Mouse (Mus musculus): Measurements from ENCODE around the gene Wdr93. TPM values are rescaled to one million over a fixed set of nuclear protein-coding genes. Genes with fewer than 3 reads are reported as not detected.
"Not testable (repeated sequence)": the region's sequence is repeated elsewhere in the genome, so short reads cannot be mapped to it uniquely, and the experiment has no call there.

The Wdr93 gene
- polyA plus RNA-seq, 1 experiment from 2014 or later = 0.33 TPM

GRCm38 (mm10) chr7:79781826-79782515, 39.0 kb downstream of the Wdr93 start:
- no peaks in the 10 kb centered on the region for H3K27me3 ChIP-seq
- H3K27ac ChIP-seq = no peak overlapping the region
- H3K36me3 ChIP-seq = no peaks in the 10 kb centered on the region
- no peaks in the 10 kb centered on the region for H3K9me3 ChIP-seq (replicated peaks)
- no peak for ATAC-seq (replicated peaks; ENCODE audit: insufficient number of reproducible peaks, insufficient read depth, low FRiP score, low read depth)
- no peak overlapping the region for H3K4me3 ChIP-seq
- WGBS = 75% methylated on average over 11 of the region's 11 CpGs
- no peak overlapping the region for H3K9ac ChIP-seq
- H3K4me2 ChIP-seq = no peak overlapping the region
- peaks cover 15% of the 10 kb centered on the region for H3K4me1 ChIP-seq (replicated peaks)

DNA sequence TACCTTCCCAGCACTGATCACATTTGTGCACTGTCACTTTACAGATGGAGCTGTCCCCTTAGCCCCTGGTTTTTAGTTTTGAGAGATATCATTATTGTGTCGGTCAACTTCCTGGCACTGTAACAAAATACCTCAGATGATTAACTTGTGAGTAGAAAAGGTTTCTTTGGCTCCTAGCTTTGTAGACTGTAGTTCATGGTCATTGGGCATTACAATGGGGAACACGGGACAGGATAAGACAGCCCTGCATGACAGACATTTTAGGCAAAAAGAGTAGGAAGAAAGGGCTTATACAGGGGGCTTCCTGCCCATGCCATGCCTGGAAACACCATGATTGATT, 39.5 kb downstream of the Wdr93 start:
- no peaks in the 10 kb centered on the region for H3K36me3 ChIP-seq
- no peak overlapping the region for H3K9ac ChIP-seq
- no peak for ATAC-seq (replicated peaks; ENCODE audit: insufficient number of reproducible peaks, insufficient read depth, low FRiP score, low read depth)
- no peak overlapping the region for H3K4me3 ChIP-seq
- H3K27ac ChIP-seq = no peak overlapping the region
- peaks cover 15% of the 10 kb centered on the region for H3K4me1 ChIP-seq (replicated peaks)
- H3K4me2 ChIP-seq = no peak overlapping the region
- no peaks in the 10 kb centered on the region for H3K9me3 ChIP-seq (replicated peaks)
- H3K27me3 ChIP-seq = peaks cover 4% of the 10 kb centered on the region
- 73% methylated on average over 2 of the region's 2 CpGs for WGBS

GRCm38 (mm10) chr7:79786295-79786694, 43.3 kb downstream of the Wdr93 start:
- Histone ChIP-seq H3K4me2 (no peak overlapping the region), H3K9me3 (replicated peaks) (no peaks in the 10 kb centered on the region), H3K9ac (no peak overlapping the region), H3K27ac (no peak overlapping the region), H3K36me3 (no peaks in the 10 kb centered on the region), H3K4me1 (replicated peaks) (peaks cover 7% of the 10 kb centered on the region), H3K4me3 (no peak overlapping the region), H3K27me3 (peaks cover 31% of the 10 kb centered on the region)
- peak; percentile 12; the same call in 1 of the 2 replicates for ATAC-seq (replicated peaks; ENCODE audit: insufficient number of reproducible peaks, insufficient read depth, low FRiP score, low read depth)
- WGBS = 16% methylated on average over 6 of the region's 6 CpGs

GRCm38 (mm10) chr7:79789812-79790211, 46.8 kb downstream of the Wdr93 start:
- H3K9me3 ChIP-seq (replicated peaks); H3K9ac ChIP-seq; H3K4me3 ChIP-seq; H3K4me2 ChIP-seq; H3K27ac ChIP-seq; H3K36me3 ChIP-seq; ATAC-seq (replicated peaks; ENCODE audit: insufficient number of reproducible peaks, insufficient read depth, low FRiP score, low read depth): not testable (repeated sequence)
- Histone ChIP-seq H3K4me1 (replicated peaks) (peaks cover 21% of the 10 kb centered on the region), H3K27me3 (peaks cover 65% of the 10 kb centered on the region)
- 54% methylated on average over 2 of the region's 2 CpGs for WGBS

DNA sequence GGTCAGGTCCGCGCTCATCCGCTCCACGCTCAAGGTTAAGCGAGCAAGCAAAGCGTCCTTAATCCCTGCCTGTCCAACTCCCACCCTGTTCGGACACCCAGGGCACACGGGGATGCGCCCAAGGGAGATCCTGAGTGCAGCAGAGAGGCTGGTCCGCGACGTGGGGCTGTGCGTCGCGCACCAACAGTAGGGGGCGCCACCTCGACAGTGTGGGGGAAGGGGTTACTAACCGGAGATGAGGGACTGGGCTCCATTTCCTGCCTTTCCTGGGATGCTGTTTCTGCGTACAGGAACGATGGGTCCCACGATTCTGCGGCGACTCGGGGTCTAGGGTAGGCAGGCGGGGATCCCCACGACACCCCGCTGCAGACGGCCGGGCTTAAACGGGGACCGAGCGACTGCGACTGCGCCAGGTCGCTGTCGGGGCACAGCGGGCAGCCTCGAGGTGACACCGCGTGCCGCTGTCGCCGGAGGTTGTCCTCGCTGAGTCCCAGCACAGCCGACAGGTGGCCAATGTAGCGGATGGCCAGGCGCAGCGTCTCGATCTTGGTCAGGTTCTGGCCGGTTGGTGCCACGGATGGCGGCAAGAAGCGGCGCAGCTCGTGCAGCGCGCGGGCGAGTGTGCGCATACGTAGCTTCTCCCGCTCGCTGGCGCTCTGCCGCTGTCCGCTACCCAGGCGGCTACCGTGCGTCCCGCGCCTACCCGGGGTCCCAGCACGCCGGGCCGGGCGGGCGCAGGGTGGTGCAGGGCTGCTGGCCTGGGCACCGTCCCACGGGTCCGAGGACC, 49.9 kb downstream of the Wdr93 start:
- no peak overlapping the region for H3K27ac ChIP-seq
- H3K4me1 ChIP-seq (replicated peaks) = peaks cover 16% of the 10 kb centered on the region
- H3K27me3 ChIP-seq = peaks cover 71% of the 10 kb centered on the region
- H3K9me3 ChIP-seq (replicated peaks) = no peaks in the 10 kb centered on the region
- peak overlapping the region; percentile 80 for H3K4me2 ChIP-seq
- H3K36me3 ChIP-seq = no peaks in the 10 kb centered on the region
- ATAC-seq (replicated peaks; ENCODE audit: insufficient number of reproducible peaks, insufficient read depth, low FRiP score, low read depth) = peak; percentile 50; the same call in 1 of the 2 replicates
- H3K4me3 ChIP-seq = peak overlapping the region; percentile 48
- 1% methylated on average over 80 of the region's 80 CpGs for WGBS
- peak overlapping the region; percentile 46 for H3K9ac ChIP-seq

DNA sequence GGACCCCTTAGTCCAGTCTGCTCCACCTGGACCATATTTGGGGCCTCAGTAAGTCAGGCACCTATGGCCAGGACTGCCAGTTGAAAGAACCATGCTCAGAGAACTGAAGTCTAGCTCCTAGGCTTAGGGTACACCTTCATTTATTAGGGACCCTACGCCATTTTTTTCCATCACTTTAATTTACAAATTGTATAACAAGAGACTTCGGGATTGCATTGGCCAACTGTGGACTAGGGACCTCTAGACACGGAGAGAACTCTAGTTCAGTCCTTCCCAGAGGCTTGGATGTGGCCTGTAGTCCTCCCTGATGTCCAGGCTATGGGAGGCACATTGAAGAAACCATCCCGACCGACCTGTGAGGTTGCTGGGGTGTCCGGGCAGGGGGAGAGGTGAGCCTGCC, 50.7 kb downstream of the Wdr93 start, which contains the start of gene Mesp1:
Gene Mesp1 (minus strand): TSS at position 101 of the 400 bp plus-strand sequence.
- Histone ChIP-seq H3K4me3 (peak within 1 kb of the TSS; percentile 48), H3K27ac (no peak within 1 kb of the TSS), H3K9me3 (replicated peaks) (no peaks in the 10 kb centered on the region), H3K36me3 (no peaks in the 10 kb centered on the region), H3K9ac (peak within 1 kb of the TSS; percentile 46), H3K27me3 (peaks cover 74% of the 10 kb centered on the region), H3K4me2 (peak within 1 kb of the TSS; percentile 80), H3K4me1 (replicated peaks) (peaks cover 16% of the 10 kb centered on the region)
- 73% methylated on average over 6 of the region's 6 CpGs for WGBS
- no peak for ATAC-seq (replicated peaks; ENCODE audit: insufficient number of reproducible peaks, insufficient read depth, low FRiP score, low read depth)

DNA sequence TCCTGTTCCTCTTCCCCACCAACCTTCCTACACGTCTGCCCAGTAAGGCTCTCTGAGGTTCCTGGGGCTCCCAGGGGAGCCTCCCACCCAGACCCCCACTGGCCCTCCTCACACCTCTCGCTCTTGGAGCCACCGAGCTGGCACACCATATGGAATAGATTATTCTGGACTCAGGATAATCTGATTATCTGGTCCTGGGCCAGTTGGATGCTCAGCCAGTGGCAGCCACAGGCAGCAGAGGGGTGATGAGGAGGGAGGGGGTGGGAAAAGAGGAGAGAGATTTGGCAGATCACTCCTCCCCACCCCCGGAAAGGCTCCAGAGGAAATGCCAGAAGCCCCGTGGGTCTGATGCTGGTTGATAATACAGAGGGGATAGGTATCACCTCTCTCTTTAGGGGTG, 55.6 kb downstream of the Wdr93 start:
- H3K4me3 ChIP-seq = no peak overlapping the region
- H3K9ac ChIP-seq = no peak overlapping the region
- H3K4me1 ChIP-seq (replicated peaks) = no peaks in the 10 kb centered on the region
- no peak for ATAC-seq (replicated peaks; ENCODE audit: insufficient number of reproducible peaks, insufficient read depth, low FRiP score, low read depth)
- no peaks in the 10 kb centered on the region for H3K9me3 ChIP-seq (replicated peaks)
- H3K27ac ChIP-seq = no peak overlapping the region
- no peak overlapping the region for H3K4me2 ChIP-seq
- WGBS = 21% methylated on average over 5 of the region's 5 CpGs
- H3K27me3 ChIP-seq = peaks cover 45% of the 10 kb centered on the region
- H3K36me3 ChIP-seq = no peaks in the 10 kb centered on the region

DNA sequence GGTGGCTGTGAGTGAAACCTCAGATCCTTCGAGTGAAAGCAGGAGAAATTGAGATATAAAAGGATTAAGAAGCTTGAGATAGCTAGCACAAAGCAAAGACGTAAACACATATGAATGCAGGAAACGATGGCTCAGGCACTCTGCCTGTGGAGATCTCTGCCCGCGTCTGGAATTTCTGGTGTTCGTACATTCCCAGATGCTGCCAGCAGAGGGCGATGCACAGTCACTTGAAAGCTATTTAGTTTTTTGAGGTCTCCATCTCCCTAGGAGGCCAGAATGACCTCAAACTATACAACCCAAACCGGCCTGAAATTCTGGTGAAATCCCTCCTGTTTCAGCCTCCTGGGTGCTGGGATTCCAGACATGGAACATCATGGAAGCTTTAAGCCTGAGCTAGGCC, 56.1 kb downstream of the Wdr93 start:
- H3K27ac ChIP-seq = no peak overlapping the region
- H3K4me2 ChIP-seq = no peak overlapping the region
- no peak overlapping the region for H3K9ac ChIP-seq
- no peak overlapping the region for H3K4me3 ChIP-seq
- no peaks in the 10 kb centered on the region for H3K9me3 ChIP-seq (replicated peaks)
- peaks cover 40% of the 10 kb centered on the region for H3K27me3 ChIP-seq
- peaks cover 4% of the 10 kb centered on the region for H3K4me1 ChIP-seq (replicated peaks)
- no peaks in the 10 kb centered on the region for H3K36me3 ChIP-seq
- 2% methylated on average over 8 of the region's 8 CpGs for WGBS
- no peak for ATAC-seq (replicated peaks; ENCODE audit: insufficient number of reproducible peaks, insufficient read depth, low FRiP score, low read depth)

DNA sequence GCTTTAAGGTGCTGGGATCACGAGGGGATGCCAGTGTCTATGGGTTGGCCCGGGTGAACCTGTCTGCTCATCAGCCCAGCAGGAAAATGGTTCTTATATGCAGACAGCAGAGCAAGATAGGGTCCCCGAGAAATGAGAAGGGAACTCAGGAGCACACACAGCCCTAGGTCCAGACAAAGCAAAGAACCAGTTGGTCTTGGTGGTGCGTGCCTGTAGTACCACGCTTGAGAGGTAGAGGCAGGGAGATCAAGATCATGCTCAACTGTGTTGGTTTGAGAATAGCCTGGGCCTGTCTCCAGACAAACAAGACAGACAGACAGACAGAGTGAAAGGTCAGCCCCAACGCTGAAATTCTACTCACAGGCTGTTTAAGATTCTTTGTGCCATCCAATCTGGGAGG, 56.5 kb downstream of the Wdr93 start:
- 56% methylated on average over 6 of the region's 6 CpGs for WGBS

GRCm38 (mm10) chr7:79800336-79800735, 57.4 kb downstream of the Wdr93 start:
- Histone ChIP-seq H3K4me2 (no peak overlapping the region), H3K4me1 (replicated peaks) (peaks cover 7% of the 10 kb centered on the region), H3K27ac (no peak overlapping the region), H3K27me3 (peaks cover 30% of the 10 kb centered on the region), H3K9me3 (replicated peaks) (no peaks in the 10 kb centered on the region), H3K4me3 (no peak overlapping the region), H3K36me3 (no peaks in the 10 kb centered on the region), H3K9ac (no peak overlapping the region)
- no peak for ATAC-seq (replicated peaks; ENCODE audit: insufficient number of reproducible peaks, insufficient read depth, low FRiP score, low read depth)
- 72% methylated on average over 4 of the region's 4 CpGs for WGBS

More for the DNA sequence above, 56.5 kb downstream of the Wdr93 start:
- H3K4me1 ChIP-seq (replicated peaks) = peaks cover 7% of the 10 kb centered on the region
- H3K4me3 ChIP-seq = no peak overlapping the region
- H3K27me3 ChIP-seq = peaks cover 36% of the 10 kb centered on the region
- H3K4me2 ChIP-seq = no peak overlapping the region
- H3K9me3 ChIP-seq (replicated peaks) = no peaks in the 10 kb centered on the region
- H3K9ac ChIP-seq = no peak overlapping the region
- no peak overlapping the region for H3K27ac ChIP-seq
- no peaks in the 10 kb centered on the region for H3K36me3 ChIP-seq
- no peak for ATAC-seq (replicated peaks; ENCODE audit: insufficient number of reproducible peaks, insufficient read depth, low FRiP score, low read depth)

- Histone ChIP-seq H3K9ac (no peak overlapping the region), H3K27me3 (peaks cover 23% of the 10 kb centered on the region), H3K4me2 (no peak overlapping the region), H3K4me3 (no peak overlapping the region), H3K36me3 (no peaks in the 10 kb centered on the region), H3K9me3 (replicated peaks) (no peaks in the 10 kb centered on the region), H3K27ac (no peak overlapping the region), H3K4me1 (replicated peaks) (peaks cover 7% of the 10 kb centered on the region)
- 71% methylated on average over 11 of the region's 11 CpGs for WGBS
- ATAC-seq (replicated peaks; ENCODE audit: insufficient number of reproducible peaks, insufficient read depth, low FRiP score, low read depth) = no peak
Measured at GRCm38 (mm10) chr7:79801391-79801790, 58.4 kb downstream of the Wdr93 start.
